Comparison of ENCODE assay signal across 8 mouse cellular contexts in genomic region chr17:5439831-5440158, GRCm38 (mm10). TPM values are rescaled to one million over a fixed set of nuclear protein-coding genes. Genes with fewer than 3 reads are reported as not detected.
DNase-seq lines count a peak whose midpoint lies in the region; ATAC-seq and TF ChIP-seq lines count a peak whose summit lies in the region.

No protein-coding gene starts in this region.

- no peaks in the 10 kb centered on the region for H3K9me3 ChIP-seq in heart, postnatal 0 days (replicated peaks; ENCODE audit: control insufficient read depth, low read length)
- no peaks in the 10 kb centered on the region for H3K9me3 ChIP-seq in hindbrain, embryonic 14.5 days (ENCODE audit: control insufficient read depth, low read length)
- H3K9me3 ChIP-seq in midbrain, embryonic 13.5 days: no peaks in the 10 kb centered on the region

- H3K27ac ChIP-seq in heart, postnatal 0 days (ENCODE audit: low read depth): peak overlapping the region; percentile 72
- peak overlapping the region; percentile 5; the same call in 1 of the 2 replicates for H3K27ac ChIP-seq in hindbrain, embryonic 14.5 days
- H3K27ac ChIP-seq in midbrain, embryonic 13.5 days: peak overlapping the region; percentile 80

- ATAC-seq in heart, postnatal 0 days (ENCODE audit: insufficient read depth, low read depth): peak; percentile 33
- ATAC-seq in activated CD4-positive, CD25-positive, alpha-beta regulatory T cell, adult 4 months: peak; percentile 48
- ATAC-seq in hindbrain, embryonic 14.5 days (ENCODE audit: low FRiP score): peak; percentile 57; the same call in 1 of the 2 replicates
- ATAC-seq in midbrain, embryonic 13.5 days: no peak; the same call in 1 of the 2 replicates

- peaks cover 9% of the 10 kb centered on the region for H3K4me1 ChIP-seq in heart, postnatal 0 days (ENCODE audit: control insufficient read depth, insufficient read depth)
- peaks cover 12% of the 10 kb centered on the region; the same call in 1 of the 2 replicates for H3K4me1 ChIP-seq in hindbrain, embryonic 14.5 days (replicated peaks; ENCODE audit: control insufficient read depth, insufficient read depth, low read length)
- H3K4me1 ChIP-seq in midbrain, embryonic 13.5 days (replicated peaks): peaks cover 24% of the 10 kb centered on the region

- TF ChIP-seq CTCF in heart, postnatal 0 days (IDR thresholded peaks at IDR 0.05; ENCODE audit: low read depth): no peak

- DNase-seq in heart, postnatal 0 days (ENCODE audit: low spot score): no peak
- no peak for DNase-seq in heart, postnatal 10 days
- no peak for DNase-seq in hindbrain, embryonic 14.5 days (ENCODE audit: low spot score)
- no peak for DNase-seq in ovary, postnatal 14 days (ENCODE audit: low spot score)
- no peak for DNase-seq in embryo, embryonic 11 days
- no peak for DNase-seq in adrenal gland, adult (ENCODE audit: inconsistent age in 2 of 2, low spot score in 1 of 2)

- intact Hi-C loops in heart, postnatal 10 days (cut with DNase I): loop anchor here (1.0 to 5.0 kb wide), 6 partner anchors 53 to 453 kb away; partner anchors contain the start of gene Zdhhc14

- peak overlapping the region; percentile 64 for H3K4me3 ChIP-seq in heart, postnatal 0 days (ENCODE audit: low read depth, low read length)
- H3K4me3 ChIP-seq in hindbrain, embryonic 14.5 days (replicated peaks; ENCODE audit: low read length): peak overlapping the region; percentile 46
- H3K4me3 ChIP-seq in midbrain, embryonic 13.5 days (replicated peaks): peak overlapping the region; percentile 66

- peak overlapping the region; percentile 65 for H3K9ac ChIP-seq in heart, postnatal 0 days (replicated peaks; ENCODE audit: low read depth, low read length)
- peak overlapping the region; percentile 76 for H3K9ac ChIP-seq in hindbrain, embryonic 14.5 days
- peak overlapping the region; percentile 77 for H3K9ac ChIP-seq in midbrain, embryonic 13.5 days (replicated peaks)

- peak overlapping the region; percentile 86 for H3K4me2 ChIP-seq in heart, postnatal 0 days (ENCODE audit: low read depth, low read length)
- peak overlapping the region; percentile 59 for H3K4me2 ChIP-seq in hindbrain, embryonic 14.5 days (replicated peaks)
- peak overlapping the region; percentile 76 for H3K4me2 ChIP-seq in midbrain, embryonic 13.5 days (replicated peaks)

- no peak for TF ChIP-seq EP300 in heart, postnatal 0 days (IDR thresholded peaks at IDR 0.05; ENCODE audit: low read depth)

- peaks cover 9% of the 10 kb centered on the region for H3K36me3 ChIP-seq in heart, postnatal 0 days (replicated peaks; ENCODE audit: control insufficient read depth, insufficient read depth, low read length)
- H3K36me3 ChIP-seq in hindbrain, embryonic 14.5 days (replicated peaks; ENCODE audit: control insufficient read depth, insufficient read depth): 0 out of 2 replicates have a peak, but pooled peaks cover 3% of the 10 kb centered on the region
- peaks cover 6% of the 10 kb centered on the region for H3K36me3 ChIP-seq in midbrain, embryonic 13.5 days

- 2% methylated on average over 8 of the region's 8 CpGs for WGBS in heart, postnatal 0 days
- under 1% methylated on average over 8 of the region's 8 CpGs for WGBS in hindbrain, embryonic 14.5 days
- WGBS in midbrain, embryonic 13.5 days: under 1% methylated on average over 8 of the region's 8 CpGs

- no peaks in the 10 kb centered on the region for H3K27me3 ChIP-seq in heart, postnatal 0 days (ENCODE audit: control insufficient read depth, insufficient read depth, low read length)
- no peaks in the 10 kb centered on the region for H3K27me3 ChIP-seq in hindbrain, embryonic 14.5 days (ENCODE audit: control insufficient read depth, insufficient read depth, low read length)
- 0 out of 2 replicates have a peak, but pooled peaks cover 2% of the 10 kb centered on the region for H3K27me3 ChIP-seq in midbrain, embryonic 13.5 days

RNA-seq across cellular contexts. Expression of gene Tmem242, which starts 0.3 kb away (rescaled TPM):
- 81.7 and 106 TPM in 2 replicates for total RNA-seq in heart, postnatal 0 days (2014; rRNA removed; ENCODE audit: low replicate concordance)
- 150 and 160 TPM in 2 replicates for polyA plus RNA-seq in heart, postnatal 0 days (2015; fragmentation: Nextera tagmentation; extraction: Ambion mirVana)
- total RNA-seq in heart, postnatal 10 days (2021): 100 to 1,000 TPM; 124 to 126 TPM
- polyA plus RNA-seq in activated CD4-positive, CD25-positive, alpha-beta regulatory T cell, adult 4 months (2017; shearing (Covaris generic)): 100 to 1,000 TPM in 1 of 2 experiments, 10 to 100 TPM in 1; 72.3 to 103 TPM
- 105 and 111 TPM in 2 replicates for polyA plus RNA-seq in hindbrain, embryonic 14.5 days (2014; fragmentation: Nextera tagmentation; extraction: Ambion mirVana)
- polyA plus RNA-seq in midbrain, embryonic 13.5 days (2015; fragmentation: Nextera tagmentation; extraction: Ambion mirVana): 109 and 111 TPM in 2 replicates

RNA-seq across cellular contexts. Expression of gene Ldhal6b, which starts 21.2 kb away (rescaled TPM):
- total RNA-seq in heart, postnatal 0 days (2014; rRNA removed; ENCODE audit: low replicate concordance): not detected in 2 replicates
- polyA plus RNA-seq in heart, postnatal 0 days (2015; fragmentation: Nextera tagmentation; extraction: Ambion mirVana): not detected in 2 replicates
- total RNA-seq in heart, postnatal 10 days (2021): 1 to 10 TPM in 1 of 2 experiments, under 1 TPM in 1; 0.82 to 1.4 TPM
- polyA plus RNA-seq in activated CD4-positive, CD25-positive, alpha-beta regulatory T cell, adult 4 months (2017; shearing (Covaris generic)): under 1 TPM in 1 of 2 experiments, not detected in 1; 0.30 TPM
- polyA plus RNA-seq in hindbrain, embryonic 14.5 days (2014; fragmentation: Nextera tagmentation; extraction: Ambion mirVana): 0.20 TPM in 1 of 2 replicates, not detected in the other
- 0.23 TPM in 1 of 2 replicates, not detected in the other for polyA plus RNA-seq in midbrain, embryonic 13.5 days (2015; fragmentation: Nextera tagmentation; extraction: Ambion mirVana)

RNA-seq across cellular contexts. Expression of gene Zdhhc14, which starts 52.6 kb away (rescaled TPM):
- total RNA-seq in heart, postnatal 0 days (2014; rRNA removed; ENCODE audit: low replicate concordance): 4.3 and 5.2 TPM in 2 replicates
- 0.74 and 0.93 TPM in 2 replicates for polyA plus RNA-seq in heart, postnatal 0 days (2015; fragmentation: Nextera tagmentation; extraction: Ambion mirVana)
- total RNA-seq in heart, postnatal 10 days (2021): 1 to 10 TPM; 3.6 TPM
- under 1 TPM; 0.15 to 0.17 TPM for polyA plus RNA-seq in activated CD4-positive, CD25-positive, alpha-beta regulatory T cell, adult 4 months (2017; shearing (Covaris generic))
- 12.3 and 15.0 TPM in 2 replicates for polyA plus RNA-seq in hindbrain, embryonic 14.5 days (2014; fragmentation: Nextera tagmentation; extraction: Ambion mirVana)
- 4.4 and 5.8 TPM in 2 replicates for polyA plus RNA-seq in midbrain, embryonic 13.5 days (2015; fragmentation: Nextera tagmentation; extraction: Ambion mirVana)

Comparison
In these comparisons a context has a peak if more than half of its experiments do, and no peak if none do; other contexts are left out.
1. H3K27ac ChIP-seq: peak in every context shown above with its lines; median percentile 80 in midbrain, embryonic 13.5 days; 72 in heart, postnatal 0 days; 5 in hindbrain, embryonic 14.5 days.